Mouse (Mus musculus): Measurements from ENCODE around the gene Rpf1. TPM values are rescaled to one million over a fixed set of nuclear protein-coding genes. Genes with fewer than 3 reads are reported as not detected.

Gene Rpf1
- polyA plus RNA-seq, 1 experiment from 2014 or later, result 35.2 TPM

GRCm38 (mm10) chr3:146554816-146555215, 33.6 kb upstream of the Rpf1 start:
- WGBS, result 80% methylated on average over 7 of the region's 7 CpGs
- ATAC-seq (ENCODE audit: low FRiP score), result no peak

GRCm38 (mm10) chr3:146543632-146544031, 22.4 kb upstream of the Rpf1 start:
- Histone ChIP-seq H3K36me3 (no peaks in the 10 kb centered on the region), H3K4me3 (replicated peaks) (no peak overlapping the region), H3K9ac (replicated peaks) (no peak overlapping the region), H3K9me3 (replicated peaks) (no peaks in the 10 kb centered on the region), H3K4me2 (no peak overlapping the region), H3K27me3 (replicated peaks) (no peaks in the 10 kb centered on the region), H3K4me1 (no peaks in the 10 kb centered on the region), H3K27ac (replicated peaks) (no peak overlapping the region)
- whole genome bisulfite sequencing, result 17% methylated on average over 1 of the region's 1 CpGs
- ATAC-seq (ENCODE audit: low FRiP score), result no peak

More at GRCm38 (mm10) chr3:146554816-146555215, 33.6 kb upstream of the Rpf1 start:
- Histone ChIP-seq H3K36me3 (no peaks in the 10 kb centered on the region), H3K27me3 (replicated peaks) (no peaks in the 10 kb centered on the region), H3K4me3 (replicated peaks) (no peak overlapping the region), H3K4me2 (no peak overlapping the region), H3K27ac (replicated peaks) (no peak overlapping the region), H3K9ac (replicated peaks) (no peak overlapping the region), H3K9me3 (replicated peaks) (no peaks in the 10 kb centered on the region), H3K4me1 (no peaks in the 10 kb centered on the region)

GRCm38 (mm10) chr3:146540521-146541273, 19.5 kb upstream of the Rpf1 start:
- no peak overlapping the region for H3K4me2 ChIP-seq
- H3K9me3 ChIP-seq (replicated peaks), result no peaks in the 10 kb centered on the region
- H3K9ac ChIP-seq (replicated peaks), result no peak overlapping the region
- H3K36me3 ChIP-seq, result no peaks in the 10 kb centered on the region
- H3K4me1 ChIP-seq, result no peaks in the 10 kb centered on the region
- no peaks in the 10 kb centered on the region for H3K27me3 ChIP-seq (replicated peaks)
- WGBS, result 89% methylated on average over 4 of the region's 4 CpGs
- ATAC-seq (ENCODE audit: low FRiP score), result no peak
- H3K4me3 ChIP-seq (replicated peaks), result no peak overlapping the region
- H3K27ac ChIP-seq (replicated peaks), result no peak overlapping the region

GRCm38 (mm10) chr3:146534986-146535385, 13.8 kb upstream of the Rpf1 start:
- no peak overlapping the region for H3K27ac ChIP-seq (replicated peaks)
- H3K4me2 ChIP-seq, result no peak overlapping the region
- H3K27me3 ChIP-seq (replicated peaks), result no peaks in the 10 kb centered on the region
- H3K36me3 ChIP-seq, result no peaks in the 10 kb centered on the region
- H3K4me3 ChIP-seq (replicated peaks), result no peak overlapping the region
- no peak for ATAC-seq (ENCODE audit: low FRiP score)
- no peak overlapping the region for H3K9ac ChIP-seq (replicated peaks)
- H3K4me1 ChIP-seq, result no peaks in the 10 kb centered on the region
- H3K9me3 ChIP-seq (replicated peaks), result no peaks in the 10 kb centered on the region
- WGBS, result 63% methylated on average over 6 of the region's 6 CpGs

- no peaks in the 10 kb centered on the region for H3K9me3 ChIP-seq (replicated peaks)
- H3K4me1 ChIP-seq, result no peaks in the 10 kb centered on the region
- H3K4me2 ChIP-seq, result no peak overlapping the region
- WGBS, result 54% methylated on average over 2 of the region's 2 CpGs
- H3K36me3 ChIP-seq, result no peaks in the 10 kb centered on the region
- no peak for ATAC-seq (ENCODE audit: low FRiP score)
- H3K4me3 ChIP-seq (replicated peaks), result no peak overlapping the region
- no peak overlapping the region for H3K27ac ChIP-seq (replicated peaks)
- H3K9ac ChIP-seq (replicated peaks), result no peak overlapping the region
- H3K27me3 ChIP-seq (replicated peaks), result no peaks in the 10 kb centered on the region; the same call in 1 of the 2 replicates
These were observed 7.1 kb upstream of the Rpf1 start for GRCm38 (mm10) chr3:146528335-146528734.

- Histone ChIP-seq H3K4me1 (peaks cover 12% of the 10 kb centered on the region), H3K36me3 (peaks cover 16% of the 10 kb centered on the region), H3K4me2 (peak overlapping the region; percentile 72), H3K4me3 (replicated peaks) (peak overlapping the region; percentile 91), H3K27me3 (replicated peaks) (no peaks in the 10 kb centered on the region; the same call in 1 of the 2 replicates), H3K9ac (replicated peaks) (no peak overlapping the region), H3K9me3 (replicated peaks) (no peaks in the 10 kb centered on the region), H3K27ac (replicated peaks) (peak overlapping the region; percentile 99)
- 13% methylated on average over 8 of the region's 8 CpGs for WGBS
- ATAC-seq (ENCODE audit: low FRiP score), result no peak
These were observed 407 bp upstream of the Rpf1 start for GRCm38 (mm10) chr3:146521652-146522020.

- Histone ChIP-seq H3K9ac (replicated peaks) (peak overlapping the region; percentile 86), H3K9me3 (replicated peaks) (no peaks in the 10 kb centered on the region), H3K4me2 (peak overlapping the region; percentile 72), H3K27ac (replicated peaks) (peak overlapping the region; percentile 99), H3K4me1 (peaks cover 12% of the 10 kb centered on the region), H3K27me3 (replicated peaks) (no peaks in the 10 kb centered on the region; the same call in 1 of the 2 replicates), H3K36me3 (peaks cover 16% of the 10 kb centered on the region), H3K4me3 (replicated peaks) (peak overlapping the region; percentile 91)
- 39% methylated on average over 5 of the region's 5 CpGs for WGBS
- peak; percentile 42 for ATAC-seq (ENCODE audit: low FRiP score)
These were observed 917 bp downstream of the Rpf1 start for GRCm38 (mm10) chr3:146520226-146520797.

GRCm38 (mm10) chr3:146506711-146507110, 14.5 kb downstream of the Rpf1 start:
- Histone ChIP-seq H3K4me3 (replicated peaks) (no peak overlapping the region), H3K36me3 (peaks cover 58% of the 10 kb centered on the region), H3K4me2 (no peak overlapping the region), H3K27ac (replicated peaks) (no peak overlapping the region), H3K27me3 (replicated peaks) (no peaks in the 10 kb centered on the region), H3K9ac (replicated peaks) (no peak overlapping the region), H3K4me1 (no peaks in the 10 kb centered on the region; the same call in 1 of the 2 replicates), H3K9me3 (replicated peaks) (no peaks in the 10 kb centered on the region)
- no peak for ATAC-seq (ENCODE audit: low FRiP score)
- 94% methylated on average over 7 of the region's 7 CpGs for WGBS

GRCm38 (mm10) chr3:146501601-146502123, 19.6 kb downstream of the Rpf1 start:
- H3K27ac ChIP-seq (replicated peaks), result no peak overlapping the region
- no peaks in the 10 kb centered on the region for H3K27me3 ChIP-seq (replicated peaks)
- peak overlapping the region; percentile 71 for H3K4me2 ChIP-seq
- WGBS, result 62% methylated on average over 5 of the region's 5 CpGs
- peak overlapping the region; percentile 67 for H3K4me3 ChIP-seq (replicated peaks)
- no peak overlapping the region for H3K9ac ChIP-seq (replicated peaks)
- no peak for ATAC-seq (ENCODE audit: low FRiP score)
- peaks cover 11% of the 10 kb centered on the region for H3K4me1 ChIP-seq
- no peaks in the 10 kb centered on the region for H3K9me3 ChIP-seq (replicated peaks)
- H3K36me3 ChIP-seq, result peaks cover 22% of the 10 kb centered on the region

- 10% methylated on average over 5 of the region's 5 CpGs for WGBS
- no peak for ATAC-seq (ENCODE audit: low FRiP score)
- Histone ChIP-seq H3K4me2 (peak overlapping the region; percentile 71), H3K9ac (replicated peaks) (peak overlapping the region; percentile 66), H3K9me3 (replicated peaks) (no peaks in the 10 kb centered on the region), H3K4me3 (replicated peaks) (peak overlapping the region; percentile 67), H3K4me1 (peaks cover 11% of the 10 kb centered on the region), H3K27ac (replicated peaks) (peak overlapping the region; percentile 80), H3K27me3 (replicated peaks) (no peaks in the 10 kb centered on the region), H3K36me3 (peaks cover 16% of the 10 kb centered on the region)
These were observed 20.4 kb downstream of the Rpf1 start for GRCm38 (mm10) chr3:146500810-146501201.

- H3K9ac ChIP-seq (replicated peaks), result peak overlapping the region; percentile 66
- no peaks in the 10 kb centered on the region for H3K27me3 ChIP-seq (replicated peaks)
- peak; percentile 80 for ATAC-seq (ENCODE audit: low FRiP score)
- 1% methylated on average over 47 of the region's 57 CpGs for WGBS
- peaks cover 11% of the 10 kb centered on the region for H3K36me3 ChIP-seq
- H3K27ac ChIP-seq (replicated peaks), result peak overlapping the region; percentile 80
- peak overlapping the region; percentile 71 for H3K4me2 ChIP-seq
- peak overlapping the region; percentile 67 for H3K4me3 ChIP-seq (replicated peaks)
- H3K4me1 ChIP-seq, result peaks cover 11% of the 10 kb centered on the region
- H3K9me3 ChIP-seq (replicated peaks), result no peaks in the 10 kb centered on the region
These were observed 21.0 kb downstream of the Rpf1 start for GRCm38 (mm10) chr3:146500003-146500809.
